Mouse (Mus musculus): Measurements from ENCODE around the gene Slc27a3.
"Not testable (repeated sequence)": the region's sequence is repeated elsewhere in the genome, so short reads cannot be mapped to it uniquely, and the experiment has no call there.

The Slc27a3 gene

GRCm38 (mm10) chr3:90347847-90348246, 41.9 kb downstream of the Slc27a3 start:
- in situ Hi-C loops (cut with MboI, MseI): no loop called here

GRCm38 (mm10) chr3:90342853-90343252, 46.9 kb downstream of the Slc27a3 start:
- in situ Hi-C loops (cut with MboI, MseI): not testable (repeated sequence)

DNA sequence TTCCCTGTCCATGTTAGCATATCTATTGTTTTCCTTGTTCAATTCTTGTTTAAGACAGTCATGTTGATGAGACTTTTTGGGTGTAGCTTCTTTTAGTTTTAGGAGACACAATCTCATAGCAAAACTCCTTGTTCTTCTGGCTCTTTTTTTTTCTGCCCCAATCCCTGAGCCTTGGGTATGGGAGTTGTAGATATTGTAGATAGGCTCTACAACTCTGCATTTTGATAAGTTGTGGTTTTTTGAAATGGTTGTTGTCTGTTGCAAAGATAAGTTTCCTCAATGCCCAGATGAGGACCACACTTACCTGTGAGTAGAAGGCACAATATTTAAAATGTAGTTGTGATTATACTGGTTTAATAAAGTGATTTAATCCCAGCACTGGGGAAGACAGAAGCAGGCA, 49.6 kb downstream of the Slc27a3 start:
- in situ Hi-C loops (cut with MboI, MseI): no loop called here

GRCm38 (mm10) chr3:90338190-90338589, 51.5 kb downstream of the Slc27a3 start:
- in situ Hi-C loops (cut with MboI, MseI): no loop called here

- in situ Hi-C loops (cut with MboI, MseI): no loop called here
Measured at GRCm38 (mm10) chr3:90335517-90335916, 54.2 kb downstream of the Slc27a3 start.

All from regulatory T cell (primary cell).